Mouse (Mus musculus) lung, postnatal 0 days (tissue): ENCODE data around the gene Spi1.

Experiments used
- CTCF ChIP-seq: IDR thresholded peaks from 2 replicates; pipeline ENCODE4 v1.5.1; 2016; ENCODE audit warnings: antibody characterized with exemption, mild to moderate bottlenecking
- EP300 ChIP-seq: IDR thresholded peaks from 2 replicates; pipeline ENCODE4 v1.6.1; 2016; ENCODE audit warnings: antibody characterized with exemption, mild to moderate bottlenecking, control low read depth

- no peak for TF ChIP-seq CTCF
- no peak for TF ChIP-seq EP300
These were observed 8.6 kb downstream of the Spi1 start for GRCm38 (mm10) chr2:91090827-91091226.
